Mouse (Mus musculus): Measurements from ENCODE around the gene Klc3.
A peak's percentile ranks its signal among the peaks of the same experiment; 100 is the strongest.

The Klc3 gene

GRCm38 (mm10) chr7:19405417-19405816, 1.5 kb upstream of the Klc3 start:
- peak; percentile 92 for DNase-seq

- DNase-seq = no peak
Measured at GRCm38 (mm10) chr7:19404476-19404875, 572 bp upstream of the Klc3 start, which contains the start of gene Ckm. Gene Ckm, plus strand, starts transcription at chr7:19404776.

DNA sequence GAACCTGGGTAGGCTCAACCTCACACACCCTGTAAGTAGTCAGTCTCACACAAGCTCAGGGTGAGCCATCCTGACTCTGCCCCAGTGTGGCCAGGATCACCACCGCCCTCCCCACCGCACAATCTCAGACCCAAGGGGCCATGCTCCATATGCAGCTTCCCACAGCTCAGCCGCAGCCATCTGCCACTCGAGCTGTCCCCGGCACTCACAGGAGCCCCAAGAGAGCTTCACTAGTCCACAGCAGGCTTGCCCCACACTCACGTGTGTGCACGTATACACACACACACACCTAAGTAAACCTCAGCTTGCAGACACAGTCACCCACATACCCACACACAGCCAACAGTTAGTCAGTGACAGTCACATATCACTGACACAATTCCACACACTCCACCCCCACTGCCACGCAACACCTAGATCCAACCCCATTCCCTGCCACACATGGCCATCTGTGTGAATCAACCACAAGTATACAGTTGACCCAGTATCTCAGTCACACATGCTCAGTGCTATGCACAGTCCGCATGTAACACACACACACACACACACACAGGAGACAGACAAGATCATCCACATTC, 1.3 kb downstream of the Klc3 start:
- no peak for DNase-seq

GRCm38 (mm10) chr7:19400946-19401345, 3.0 kb downstream of the Klc3 start:
- DNase-seq = no peak

GRCm38 (mm10) chr7:19399496-19400280, 4.2 kb downstream of the Klc3 start:
- DNase-seq = peak; percentile 73

GRCm38 (mm10) chr7:19394484-19394883, 9.4 kb downstream of the Klc3 start:
- no peak for DNase-seq

GRCm38 (mm10) chr7:19388699-19389413, 15.0 kb downstream of the Klc3 start:
- no peak for DNase-seq

DNA sequence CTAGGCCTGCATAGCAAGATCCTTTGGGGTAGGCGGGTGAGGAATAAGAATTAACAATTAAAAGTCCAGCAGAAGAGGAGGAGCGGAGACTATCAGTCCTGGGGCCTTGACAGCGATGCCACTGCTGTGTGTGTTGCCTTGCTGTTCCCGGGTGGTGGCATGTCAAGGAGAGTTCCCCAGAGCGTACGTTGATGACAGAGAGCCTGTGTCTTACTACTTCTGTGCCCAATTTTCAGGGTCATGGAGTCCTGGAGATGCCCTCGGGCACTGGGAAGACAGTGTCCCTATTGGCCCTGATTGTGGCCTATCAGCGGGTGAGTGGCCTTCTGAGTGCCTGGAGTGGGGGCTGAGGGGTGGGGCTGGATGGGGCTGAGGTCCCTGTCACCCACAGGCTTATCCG, 20.2 kb downstream of the Klc3 start:
- no peak for DNase-seq

GRCm38 (mm10) chr7:19382166-19382541, 21.8 kb downstream of the Klc3 start:
- DNase-seq = peak; percentile 26

DNA sequence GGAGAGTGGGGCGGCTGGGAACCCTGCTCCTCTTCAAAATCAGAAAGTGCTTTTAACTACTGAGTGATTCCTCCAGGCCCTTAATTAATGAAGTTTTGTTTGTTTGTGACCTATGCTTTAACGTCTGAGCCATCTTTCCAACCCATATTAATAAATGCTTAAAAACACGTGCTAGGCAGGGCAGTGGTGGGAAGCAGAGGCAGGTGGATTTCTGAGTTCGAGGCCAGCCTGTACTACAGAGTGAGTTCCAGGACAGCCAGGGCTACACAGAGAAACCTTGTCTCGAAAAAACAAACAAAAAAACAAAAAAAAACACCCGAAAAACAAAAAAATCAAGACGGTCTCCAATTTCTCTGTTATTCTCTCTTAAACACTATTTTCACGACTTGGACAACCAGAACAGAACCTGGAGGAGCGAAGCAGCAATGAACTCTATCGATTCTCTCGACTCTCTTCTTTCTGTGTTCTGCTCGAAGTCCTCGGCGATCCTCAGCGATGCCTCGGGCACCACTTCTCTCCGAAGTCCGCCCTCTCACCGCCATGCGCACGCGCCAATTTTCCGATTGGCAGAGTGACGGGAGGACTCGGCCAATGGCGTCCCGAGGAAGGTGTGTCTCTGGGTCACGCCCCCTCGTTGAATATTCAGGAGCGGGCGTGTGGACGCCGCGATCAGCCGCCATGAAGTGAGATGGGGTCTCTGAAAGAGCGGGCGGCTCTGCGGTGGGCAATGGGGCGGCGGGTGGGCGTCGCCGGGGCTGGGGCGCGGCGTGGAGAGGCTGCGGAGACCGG, 22.3 kb downstream of the Klc3 start, which contains the start of gene Ercc2:
Gene Ercc2 (plus strand): TSS at position 634 of the 789 bp plus-strand sequence.
- peak; percentile 99 for DNase-seq

DNA sequence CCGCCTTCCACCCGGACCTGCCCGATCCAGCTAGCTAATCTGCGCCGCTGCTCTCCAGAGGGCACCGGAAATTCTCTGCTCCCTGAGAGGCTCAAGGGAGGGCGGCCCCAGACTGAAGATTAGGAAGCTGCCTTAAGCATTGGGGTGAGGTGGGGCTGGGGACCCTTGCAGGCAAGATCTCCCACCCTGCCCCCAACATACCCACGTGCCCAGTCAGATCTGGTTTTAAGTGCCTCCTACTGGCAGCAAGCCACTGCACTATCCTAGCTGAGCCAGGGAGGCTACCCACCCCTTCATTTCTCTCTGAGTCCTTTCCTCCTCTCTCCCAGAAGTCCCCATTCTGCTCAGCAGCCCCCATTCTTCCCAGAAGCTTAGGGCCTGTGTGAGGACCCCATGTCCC, 25.9 kb downstream of the Klc3 start:
- DNase-seq = peak; percentile 23

- no peak for DNase-seq
Measured at GRCm38 (mm10) chr7:19376019-19376418, 27.9 kb downstream of the Klc3 start.

DNA sequence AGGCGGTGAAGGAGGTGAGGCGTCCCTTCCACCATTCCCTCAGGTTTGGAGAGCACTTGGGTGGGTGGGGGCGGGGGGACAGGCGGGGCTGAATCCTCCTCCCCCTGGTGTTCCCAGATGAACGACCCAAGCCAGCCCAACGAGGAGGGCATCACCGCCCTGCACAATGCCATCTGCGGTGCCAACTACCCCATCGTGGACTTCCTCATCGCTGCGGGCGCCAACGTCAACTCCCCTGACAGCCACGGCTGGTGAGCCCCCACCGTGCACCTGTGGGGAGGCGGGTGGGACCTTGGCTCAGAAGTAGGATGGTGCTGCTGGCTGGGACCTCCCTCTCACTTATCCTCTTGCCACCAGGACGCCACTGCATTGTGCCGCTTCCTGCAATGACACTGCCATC, 28.5 kb downstream of the Klc3 start:
- DNase-seq = no peak

DNA sequence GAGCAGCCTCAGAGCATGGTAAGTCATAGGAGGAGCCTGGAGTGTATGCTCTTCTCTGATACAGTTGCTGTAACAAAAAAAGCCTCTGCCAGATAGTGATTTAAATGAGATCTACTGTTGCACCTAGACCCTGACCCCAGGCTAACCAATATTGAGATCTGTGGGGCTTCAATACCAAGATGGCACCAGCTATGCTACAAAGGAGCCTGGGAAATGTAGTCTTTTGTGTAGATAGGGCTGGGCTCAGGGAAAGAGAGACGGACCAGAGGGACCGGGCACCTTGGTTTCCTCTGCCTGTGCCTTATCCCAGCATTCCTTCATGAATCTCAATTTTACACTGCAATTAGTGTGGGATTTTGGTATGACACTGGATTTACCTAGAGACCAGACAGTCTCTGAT, 30.5 kb downstream of the Klc3 start:
- no peak for DNase-seq

DNA sequence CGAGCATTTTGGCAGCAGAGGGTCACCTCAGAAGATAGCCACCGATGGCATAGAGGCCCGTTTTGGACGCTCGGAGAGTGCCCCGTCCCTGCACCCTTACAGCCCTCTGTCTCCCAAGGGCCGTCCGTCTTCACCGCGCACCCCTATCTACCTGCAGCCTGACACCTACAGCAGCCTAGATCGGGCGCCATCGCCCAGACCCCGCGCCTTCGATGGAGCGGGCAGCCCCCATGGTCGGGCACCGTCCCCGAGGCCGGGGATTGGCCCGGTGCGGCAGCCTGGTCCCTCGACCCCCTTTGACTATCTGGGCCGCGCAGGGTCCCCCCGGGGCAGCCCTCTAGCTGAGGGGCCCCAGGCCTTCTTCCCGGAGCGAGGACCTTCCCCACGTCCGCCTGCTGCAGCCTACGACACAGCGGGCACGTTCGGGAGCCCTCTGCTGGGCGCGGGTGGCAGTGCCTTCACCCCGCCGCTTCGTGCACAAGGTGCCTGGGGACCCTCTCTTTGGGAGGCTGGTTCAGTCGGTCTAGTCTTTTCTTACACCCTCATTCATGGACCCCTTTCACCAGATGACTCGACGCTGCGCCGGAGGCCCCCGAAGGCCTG, 34.0 kb downstream of the Klc3 start:
- DNase-seq = peak; percentile 64

DNA sequence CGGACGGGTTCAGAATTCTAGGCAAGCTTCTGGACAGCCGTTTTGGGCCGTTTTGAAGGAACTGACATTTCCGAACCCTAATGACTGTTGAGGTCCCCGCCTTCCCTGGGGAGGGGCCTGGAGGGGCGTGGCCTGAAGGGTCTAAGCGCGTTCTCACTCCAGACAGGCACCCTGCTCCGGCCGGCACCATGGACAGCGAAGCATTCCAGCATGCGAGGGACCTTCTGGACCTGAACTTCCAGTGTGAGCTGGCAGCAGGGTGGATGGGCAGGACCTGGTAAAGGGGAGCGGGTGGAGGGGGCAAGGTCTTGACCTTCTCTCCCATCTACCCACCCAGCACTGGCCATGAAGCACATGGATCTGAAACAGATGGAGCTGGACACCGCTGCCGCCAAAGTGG, 35.5 kb downstream of the Klc3 start:
- peak; percentile 65 for DNase-seq

GRCm38 (mm10) chr7:19365376-19365775, 38.5 kb downstream of the Klc3 start:
- DNase-seq = no peak

DNA sequence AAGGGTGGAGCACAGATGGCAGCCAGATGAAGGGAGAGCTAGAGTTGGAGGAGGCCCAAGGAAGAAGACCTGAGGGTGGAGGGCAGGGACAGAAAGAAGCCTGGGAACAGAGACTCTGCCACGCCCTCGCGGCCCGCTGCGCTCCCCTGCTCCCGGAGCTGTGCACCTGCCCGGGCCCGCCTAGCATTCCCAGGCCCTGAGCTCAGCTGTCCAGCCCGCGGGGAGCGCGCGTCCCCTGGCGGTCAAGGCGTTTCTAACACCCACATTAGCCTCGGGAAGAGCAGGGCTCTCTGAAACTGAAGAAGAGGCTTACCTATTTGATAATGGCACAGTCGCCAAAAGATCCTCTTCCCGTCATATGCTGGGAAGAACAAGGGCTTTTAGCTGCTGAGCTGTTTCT, 40.0 kb downstream of the Klc3 start:
- DNase-seq = peak; percentile 84

DNA sequence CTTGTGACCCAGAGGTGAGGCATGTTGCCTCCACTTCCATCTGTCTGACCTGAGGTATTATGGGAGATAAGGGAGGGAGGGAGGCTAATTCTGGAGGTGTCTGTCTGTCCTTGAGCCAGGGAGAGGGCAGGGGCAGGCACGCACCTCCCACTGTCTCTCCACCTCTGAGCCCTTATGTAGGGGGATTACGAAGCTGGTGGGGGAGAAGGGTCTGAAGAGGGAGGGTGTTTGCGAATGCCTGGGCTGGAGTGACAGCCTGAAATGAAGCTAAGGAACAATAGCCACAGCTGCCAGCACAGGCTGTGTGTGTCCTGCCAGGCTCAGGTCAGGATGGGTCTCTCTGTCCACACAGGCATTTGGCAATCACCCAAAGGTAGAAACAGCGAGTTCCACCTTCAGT, 41.6 kb downstream of the Klc3 start:
- no peak for DNase-seq

DNA sequence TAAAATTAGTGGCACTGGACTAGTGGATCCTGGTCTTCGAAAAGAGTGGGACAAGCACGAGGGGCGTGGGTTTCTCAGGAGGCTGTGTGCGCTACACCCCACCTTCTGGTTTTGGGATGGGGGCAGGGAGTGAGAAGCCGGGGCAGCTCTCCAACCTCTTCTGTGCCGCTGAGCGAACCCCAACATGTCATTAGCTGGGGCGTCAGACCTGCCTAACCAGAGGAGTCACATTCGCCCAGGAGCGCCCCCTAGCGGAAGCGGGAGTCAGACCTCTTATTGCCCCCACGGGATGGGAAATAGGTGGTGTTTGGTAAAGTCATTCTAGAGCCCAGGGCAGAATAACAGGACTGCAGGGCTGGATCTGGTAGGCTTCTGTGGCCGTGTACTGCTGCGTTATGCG, 42.2 kb downstream of the Klc3 start:
- DNase-seq = peak; percentile 90

DNA sequence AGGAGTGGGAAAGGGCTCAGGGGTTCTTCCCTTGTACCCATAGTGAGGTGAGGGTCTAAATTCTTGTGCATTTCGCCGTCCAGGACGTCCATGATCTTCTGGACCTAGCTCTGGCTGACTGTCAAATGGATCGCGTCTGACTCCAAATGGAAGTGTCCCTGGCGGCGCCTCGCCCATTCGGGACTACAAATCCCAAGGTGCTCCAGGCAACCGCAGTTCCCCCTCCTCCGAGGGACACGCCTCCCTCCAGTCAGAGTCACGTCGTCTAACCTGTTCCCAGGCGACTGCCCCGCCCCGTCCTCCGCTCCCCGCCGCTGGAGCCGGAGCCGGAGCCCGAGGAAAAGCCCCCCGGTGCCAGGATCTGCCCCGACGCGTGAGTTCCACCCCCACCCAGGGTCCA, 43.0 kb downstream of the Klc3 start:
- DNase-seq = peak; percentile 97

GRCm38 (mm10) chr7:19359892-19360641, 43.8 kb downstream of the Klc3 start:
- DNase-seq = peak; percentile 83
